Mouse (Mus musculus): ENCODE measurements at regions not wholly inside any gene's neighbourhood (a gene's known extent, or its start where the extent isn't known, plus 50 kb on each side); places are given as distances from the start of the nearest gene placed in this dataset.

- TF ChIP-seq CTCF (IDR thresholded peaks at IDR 0.05; ENCODE audit: borderline replicate concordance, extremely low read depth, insufficient read depth, insufficient read length) (no peak), POLR2A (IDR thresholded peaks at IDR 0.05; ENCODE audit: borderline replicate concordance, extremely low read depth, insufficient read depth, insufficient read length, poor library complexity, severe bottlenecking) (no peak)
Measured at GRCm38 (mm10) chr5:82683437-82683836, 671.6 kb downstream of the Tecrl start.

Measured in brain, embryonic 14.5 days (tissue).